Mouse (Mus musculus) lung, adult 18-20 months (tissue): ENCODE measurements around the gene Zdhhc7.

ENCODE experiments used
- DNase-seq, 2 experiments: peaks; one replicate each; pipeline ENCODE4 v3.0.0; 2022; ENCODE audit warnings: mixed read lengths in 2 of 2

The Zdhhc7 gene

DNA sequence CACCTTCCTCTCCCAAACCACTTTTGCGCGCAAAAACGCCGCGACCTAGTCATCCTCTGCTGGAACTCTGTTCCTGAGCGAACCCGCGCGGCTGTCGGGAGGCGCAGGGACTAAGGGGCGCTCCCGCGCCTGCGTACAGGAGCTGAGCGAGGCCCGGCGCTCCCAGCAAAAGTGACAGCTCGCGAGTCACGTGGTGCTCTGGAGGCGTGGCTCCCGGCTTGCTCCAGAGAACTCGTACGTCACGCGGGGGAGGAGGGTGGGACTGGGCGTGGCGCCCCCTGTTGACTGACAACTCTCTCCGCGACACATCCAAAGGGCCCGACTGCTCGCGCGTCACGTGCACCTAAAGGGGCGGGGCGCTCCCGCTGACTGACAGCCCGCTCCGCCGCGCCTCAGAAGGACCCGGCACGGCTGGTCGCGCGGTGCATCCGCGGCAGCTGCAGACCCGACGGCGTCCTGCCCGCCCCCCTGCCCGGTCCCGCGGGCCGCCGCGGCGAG lies 12.5 kb upstream of the Zdhhc7 start, which contains the start of gene 6430548M08Rik:
TSS of gene 6430548M08Rik (plus strand) at position 395 of the 498 bp plus-strand sequence.
- DNase-seq: peak; percentile 100

DNA sequence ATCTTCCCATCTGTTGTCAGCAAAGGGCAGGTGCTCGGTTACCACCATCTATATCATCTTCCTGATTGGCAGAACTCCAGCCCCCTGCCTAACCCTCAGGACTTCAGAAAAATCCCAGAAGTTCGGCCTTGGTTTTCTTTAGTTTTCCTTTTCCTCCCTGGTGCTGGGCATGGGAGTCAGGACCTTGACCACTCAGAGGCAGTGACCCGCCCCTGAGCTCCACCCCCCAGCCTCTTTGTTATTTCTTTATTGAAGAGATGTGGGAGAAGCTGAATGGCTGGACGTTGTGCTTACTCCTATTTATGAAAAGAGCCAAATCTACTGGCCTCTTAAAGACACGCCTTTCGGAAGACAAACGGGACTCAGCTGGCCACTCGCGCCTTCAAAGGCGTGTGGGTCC lies 12.0 kb upstream of the Zdhhc7 start:
- peak; percentile 79 to 88 for DNase-seq

DNA sequence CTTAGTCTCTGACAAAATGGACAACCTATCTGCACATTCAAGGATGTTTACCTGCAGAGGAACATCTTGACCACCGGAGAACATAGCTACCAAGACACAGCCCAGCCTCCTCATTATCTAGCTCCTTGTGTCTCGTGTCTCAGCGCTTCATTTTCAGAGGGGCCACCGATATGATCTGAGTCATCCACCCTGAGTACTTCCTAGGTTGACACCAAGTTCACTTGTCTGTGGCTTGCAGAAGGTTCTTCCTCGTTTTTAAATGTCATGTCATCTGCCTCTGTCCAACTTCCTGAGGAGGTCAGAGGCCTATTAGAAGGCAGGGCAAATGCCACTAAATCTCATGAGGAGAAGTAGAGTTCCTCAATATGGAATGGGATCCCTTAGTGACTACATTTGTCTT lies 11.3 kb upstream of the Zdhhc7 start:
- DNase-seq: no peak

DNA sequence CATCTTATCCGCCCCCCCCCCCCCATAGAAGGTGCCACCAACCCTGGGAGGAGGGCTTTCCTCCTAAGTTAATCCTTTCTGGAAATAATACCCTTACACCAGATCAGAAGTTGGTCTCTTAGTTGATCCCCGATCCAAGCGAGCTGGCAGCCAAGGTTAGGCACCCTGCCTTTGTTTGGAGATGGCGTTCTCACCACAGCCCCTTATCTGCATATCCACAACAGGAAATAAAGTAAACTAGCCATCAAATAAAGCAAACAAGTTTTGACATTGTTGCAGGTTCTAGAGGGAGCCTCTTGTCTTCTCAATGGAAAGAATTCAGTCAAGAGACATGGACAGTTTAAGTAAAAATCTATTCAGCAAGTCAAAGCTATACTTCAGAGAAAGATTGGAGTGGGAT lies 10.1 kb upstream of the Zdhhc7 start:
- DNase-seq: peak in 1 of 2 experiments; percentile 55

DNA sequence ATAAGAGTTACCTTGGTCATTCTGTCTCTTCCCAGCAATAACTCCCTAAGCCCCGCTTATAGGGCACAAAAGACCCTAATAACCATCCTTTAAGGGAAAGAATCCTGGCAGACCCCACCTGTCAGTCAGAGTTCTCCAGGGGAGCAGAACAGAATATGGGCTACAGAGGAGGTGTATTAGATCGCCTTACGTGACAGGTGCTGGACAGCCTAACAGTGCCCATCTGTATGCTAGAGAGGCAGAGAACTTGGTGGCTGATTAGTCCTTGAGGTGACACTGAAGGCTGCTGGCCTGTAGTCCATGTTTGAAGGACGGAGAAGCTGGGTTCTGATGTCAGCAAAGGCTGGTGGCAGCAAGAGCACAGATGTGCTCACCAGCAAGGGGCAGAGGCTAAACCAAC lies 9.7 kb upstream of the Zdhhc7 start:
- DNase-seq: no peak

DNA sequence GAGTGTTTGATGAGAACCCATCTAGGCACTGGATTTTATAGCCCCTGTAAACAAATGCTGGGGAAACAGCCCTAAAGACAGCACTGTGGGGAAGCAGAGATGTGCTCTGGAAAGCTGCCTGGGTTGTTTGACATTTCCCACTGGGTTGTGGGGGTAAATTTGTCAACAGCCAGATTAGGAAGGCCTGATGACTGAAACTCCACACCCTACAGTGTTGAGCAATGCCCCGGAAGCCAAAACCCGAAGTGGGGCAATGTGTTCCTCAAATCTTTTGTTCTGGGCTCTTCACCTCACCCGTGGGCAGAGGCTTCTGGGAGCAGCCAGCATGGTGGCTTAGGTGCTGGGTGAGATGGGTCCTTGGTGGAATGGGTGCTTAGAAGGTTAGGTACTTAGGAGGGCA lies 7.9 kb upstream of the Zdhhc7 start:
- peak; percentile 69 to 70 for DNase-seq

DNA sequence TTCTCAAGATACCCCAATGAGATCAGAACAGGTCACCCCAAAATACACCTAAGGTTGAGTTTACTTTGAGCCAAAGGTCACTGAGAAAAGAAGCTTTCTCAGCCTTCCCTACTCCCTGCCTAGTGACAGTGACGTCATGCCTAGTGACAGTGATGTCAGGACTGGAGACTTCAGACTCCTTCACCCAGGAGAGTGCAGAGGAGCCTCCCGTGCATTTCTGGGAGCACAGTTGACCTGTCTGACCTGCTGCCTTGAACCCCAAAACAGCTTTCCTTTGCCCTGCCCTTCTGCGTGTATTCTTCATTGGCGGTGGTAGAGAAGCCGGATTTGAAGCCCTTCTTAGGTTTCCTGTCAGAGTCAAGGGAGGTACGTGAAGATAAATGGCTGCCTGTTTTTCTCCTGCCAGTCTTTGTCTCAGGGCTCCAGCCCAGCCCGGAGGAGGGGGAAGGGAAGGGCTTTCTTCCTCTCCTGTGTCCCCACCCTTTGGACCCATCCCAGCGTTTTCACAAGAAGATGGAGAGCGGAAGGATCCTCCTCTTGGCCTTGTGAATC lies 3.5 kb upstream of the Zdhhc7 start:
- peak; percentile 87 to 92 for DNase-seq

DNA sequence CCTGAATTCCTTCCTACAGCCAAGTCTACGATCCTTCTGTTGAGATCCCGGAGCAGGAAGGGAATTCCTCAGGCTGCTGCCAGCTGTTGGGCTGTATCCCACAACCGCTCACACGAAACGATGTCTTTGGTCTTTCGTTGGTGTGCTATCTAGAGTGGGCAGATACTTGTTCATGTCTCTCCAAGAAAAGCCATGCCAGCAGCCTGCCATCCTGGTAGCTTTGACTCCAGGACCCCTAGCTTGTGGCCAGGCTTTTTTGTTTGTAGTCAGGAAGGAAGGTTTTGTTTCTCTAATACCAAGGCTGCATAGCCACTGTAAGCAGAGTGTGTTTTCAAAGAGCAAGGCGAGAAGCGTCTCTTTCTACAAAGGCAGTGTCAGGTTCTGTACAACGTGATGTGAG lies 2.6 kb upstream of the Zdhhc7 start:
- peak in 1 of 2 experiments; percentile 38 for DNase-seq

DNA sequence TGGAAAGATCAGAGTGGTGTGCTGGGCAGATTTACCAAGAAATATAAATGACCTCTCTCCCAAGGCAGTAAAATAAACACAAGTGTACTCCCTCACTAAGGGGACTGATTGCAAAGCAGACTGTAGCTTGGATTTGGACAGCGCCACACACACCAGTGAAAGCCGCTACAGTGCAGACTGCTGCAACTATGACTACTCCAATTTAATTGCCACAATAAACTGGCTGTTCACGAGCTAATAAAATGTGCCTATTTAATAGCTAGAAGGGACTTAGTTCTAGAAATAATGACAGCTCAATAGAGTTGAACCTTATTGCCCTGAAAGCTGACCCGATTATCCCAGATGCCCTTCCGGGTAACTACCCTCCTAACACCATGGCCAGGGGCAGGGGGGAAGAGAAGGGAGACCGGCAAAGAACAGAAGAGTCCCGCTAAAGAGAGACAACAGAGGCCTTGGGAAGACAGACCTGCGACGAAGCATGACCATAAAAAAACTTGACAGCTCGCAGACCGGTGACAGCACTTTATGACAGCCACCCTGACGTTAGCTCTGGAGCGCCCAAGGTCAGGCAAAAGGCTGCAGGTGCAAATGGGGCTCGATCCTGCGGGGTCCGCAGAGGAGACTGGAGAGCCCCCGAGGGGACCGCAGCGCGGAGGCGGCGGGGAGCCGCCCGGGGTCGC lies 754 bp downstream of the Zdhhc7 start:
- DNase-seq: no peak

DNA sequence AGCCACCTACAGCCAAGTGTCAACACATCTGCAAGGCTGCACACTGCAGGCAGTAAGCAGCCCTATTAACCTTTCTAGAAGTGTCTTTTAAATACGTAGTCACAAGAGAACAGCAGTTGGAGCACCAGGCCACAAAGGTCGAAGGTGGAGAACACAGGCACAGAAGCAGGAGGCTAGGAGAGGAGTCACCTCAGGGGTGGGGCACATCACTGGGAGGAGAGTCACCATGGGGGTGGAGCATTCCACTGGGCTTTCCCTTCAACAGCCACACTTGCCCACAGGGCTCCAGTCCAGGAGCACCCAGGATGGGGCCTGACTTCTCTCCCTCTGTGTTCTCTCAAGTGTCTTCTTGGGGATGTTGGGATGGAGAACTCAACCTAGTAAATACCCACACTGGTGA lies 4.8 kb downstream of the Zdhhc7 start:
- peak in 1 of 2 experiments; percentile 35 for DNase-seq

DNA sequence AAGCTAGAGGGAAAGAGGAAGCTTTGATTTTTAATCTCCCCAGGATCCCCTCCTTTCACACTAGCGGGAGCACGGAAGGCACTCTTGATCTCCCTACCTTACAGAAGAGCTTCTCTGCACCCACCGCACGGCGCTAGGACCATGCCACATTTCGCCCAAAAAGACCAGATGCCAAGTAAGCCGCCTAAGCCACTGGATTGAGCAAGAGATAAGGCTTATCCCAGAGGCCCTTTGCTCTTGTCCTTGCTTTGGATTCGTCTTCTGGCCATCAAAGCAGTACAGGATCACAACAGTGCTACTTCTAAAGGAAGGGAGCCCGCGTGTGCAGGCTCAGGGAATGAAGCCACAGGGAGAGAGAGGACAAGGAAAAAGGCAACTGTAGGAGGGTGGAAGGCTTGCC lies 6.5 kb downstream of the Zdhhc7 start:
- DNase-seq: no peak

DNA sequence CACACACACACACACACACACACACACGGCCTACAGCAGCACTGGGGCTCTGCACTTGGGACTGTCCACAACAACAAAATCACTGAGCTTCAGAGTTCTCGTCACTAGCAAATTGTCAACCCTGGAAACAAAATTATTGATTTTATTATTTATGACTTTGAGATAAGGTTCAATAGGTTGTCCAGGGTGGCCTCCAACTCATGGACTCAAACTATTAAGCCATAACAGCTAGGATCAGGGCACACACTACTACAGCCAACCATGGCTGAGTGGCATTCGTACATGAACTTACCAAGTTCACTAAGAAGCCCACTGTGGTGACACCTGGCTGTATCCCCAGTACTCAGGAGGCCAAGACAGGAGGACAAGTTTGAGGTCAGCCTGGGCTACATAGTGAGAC lies 8.2 kb downstream of the Zdhhc7 start:
- no peak for DNase-seq

DNA sequence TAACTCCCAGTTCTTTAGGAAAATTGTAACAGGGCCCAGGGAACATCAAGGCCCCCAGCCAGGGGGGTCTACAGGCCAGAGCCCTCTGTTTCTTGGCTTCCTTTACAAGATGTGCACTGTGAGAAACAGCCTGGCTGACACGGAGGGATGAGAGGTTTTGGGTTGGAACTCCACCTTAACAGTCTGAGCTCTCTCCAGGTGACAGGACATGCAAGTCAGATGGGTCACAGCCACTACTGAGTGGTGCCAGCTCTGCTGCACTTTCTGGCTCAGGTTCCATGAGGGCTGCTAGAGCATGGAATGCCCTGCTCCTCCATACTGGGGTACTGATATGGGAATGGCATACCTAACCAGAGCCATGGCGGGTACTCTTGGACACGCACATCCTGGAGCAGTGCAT lies 10.2 kb downstream of the Zdhhc7 start:
- DNase-seq: no peak

DNA sequence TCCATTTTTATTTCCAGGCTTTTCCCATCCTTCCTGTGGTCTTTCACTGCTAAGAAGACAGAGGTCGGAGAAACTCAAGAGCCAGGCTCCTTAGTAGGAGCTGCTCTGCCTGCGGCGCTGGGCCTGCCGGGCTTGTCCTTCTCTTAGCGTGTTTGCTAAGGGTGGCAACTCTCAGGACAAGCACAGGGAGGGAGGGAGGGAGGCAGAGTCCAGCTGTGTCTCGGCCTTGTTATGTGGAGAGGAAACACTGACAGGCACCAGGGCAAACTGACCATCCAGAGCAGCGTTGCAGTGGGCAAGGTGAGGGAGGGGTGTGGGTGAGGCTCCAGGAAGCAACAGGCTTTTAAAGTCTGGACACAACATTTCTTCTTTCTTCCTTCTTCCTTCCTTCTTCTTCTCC lies 11.8 kb downstream of the Zdhhc7 start:
- peak in 1 of 2 experiments; percentile 31 for DNase-seq

DNA sequence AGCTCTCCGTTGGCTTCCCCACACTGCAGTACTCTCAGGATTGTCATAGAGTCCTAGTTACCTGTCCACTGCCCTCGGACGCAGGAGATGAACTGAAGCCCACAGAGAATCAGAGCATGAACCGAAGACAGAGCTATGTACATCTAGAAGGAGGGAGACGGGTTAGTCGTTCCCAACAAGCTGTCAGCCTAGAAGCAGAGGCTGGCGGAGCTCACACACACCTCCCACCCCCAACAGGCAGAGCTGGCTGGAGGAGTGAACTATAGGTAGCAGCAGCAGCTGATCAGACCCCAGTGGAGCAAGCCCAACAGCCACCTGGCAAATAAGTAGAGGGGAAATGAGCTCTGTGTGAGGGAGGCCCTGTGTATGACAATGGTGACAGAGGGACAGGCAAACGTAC lies 16.5 kb downstream of the Zdhhc7 start:
- DNase-seq: no peak

DNA sequence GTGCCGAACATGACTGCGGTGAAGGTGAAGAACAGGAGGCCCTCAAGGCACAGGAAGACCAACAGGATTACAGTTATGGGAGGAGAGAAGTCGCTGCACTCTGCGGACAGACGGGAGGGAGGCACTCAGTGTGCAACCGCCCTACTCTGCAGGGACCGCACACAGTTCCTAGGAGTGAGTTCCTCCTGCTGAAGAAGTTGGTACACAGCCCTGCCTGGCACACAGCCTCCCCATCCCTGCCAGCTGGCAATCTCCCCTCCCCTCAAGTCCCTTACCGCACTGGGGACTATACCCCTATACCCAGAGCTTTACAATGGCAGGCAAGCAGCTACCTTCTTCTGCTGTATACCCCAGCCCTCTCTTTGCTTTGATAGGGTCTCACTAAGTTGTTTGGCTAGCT lies 18.0 kb downstream of the Zdhhc7 start:
- DNase-seq: no peak

DNA sequence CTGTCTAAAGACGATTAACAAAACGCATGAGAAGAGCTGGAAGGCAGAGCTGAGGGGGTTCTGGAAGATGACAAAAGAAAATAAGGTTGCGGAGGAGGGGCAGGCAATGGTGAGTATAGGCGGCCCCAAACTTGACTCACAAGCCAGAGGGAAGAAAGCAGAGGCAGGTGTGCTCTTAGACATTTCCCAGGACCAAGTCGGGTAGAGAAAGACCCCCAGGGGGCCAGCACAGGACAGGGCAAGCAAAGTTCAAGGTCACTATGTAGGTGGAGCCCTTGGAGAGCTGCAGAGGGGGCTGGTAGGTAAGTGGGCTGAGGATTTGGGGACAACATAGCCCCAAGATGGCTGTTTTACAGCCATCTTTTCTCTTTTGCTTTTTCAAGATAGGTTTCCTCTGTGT lies 21.9 kb downstream of the Zdhhc7 start:
- DNase-seq: no peak

DNA sequence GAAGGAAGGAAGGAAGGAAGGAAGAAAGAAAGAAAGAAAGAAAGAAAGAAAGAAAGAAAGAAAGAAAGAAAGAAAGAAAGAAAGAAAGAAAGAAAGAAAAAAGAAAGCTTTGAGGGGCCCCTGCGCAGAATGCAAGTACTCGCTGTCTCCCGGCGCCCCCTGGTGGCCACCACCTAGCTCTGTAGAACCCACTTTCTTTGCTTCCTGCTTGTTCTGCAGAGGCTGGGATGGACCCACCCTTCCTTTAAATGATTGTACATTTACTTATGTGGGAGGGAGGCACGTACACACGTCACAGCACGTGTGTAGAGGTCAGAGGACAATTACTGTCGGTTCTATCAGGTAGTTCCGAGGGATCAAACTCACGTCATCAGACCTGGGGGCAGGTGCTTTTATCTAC lies 23.2 kb downstream of the Zdhhc7 start:
- peak; percentile 64 to 70 for DNase-seq

DNA sequence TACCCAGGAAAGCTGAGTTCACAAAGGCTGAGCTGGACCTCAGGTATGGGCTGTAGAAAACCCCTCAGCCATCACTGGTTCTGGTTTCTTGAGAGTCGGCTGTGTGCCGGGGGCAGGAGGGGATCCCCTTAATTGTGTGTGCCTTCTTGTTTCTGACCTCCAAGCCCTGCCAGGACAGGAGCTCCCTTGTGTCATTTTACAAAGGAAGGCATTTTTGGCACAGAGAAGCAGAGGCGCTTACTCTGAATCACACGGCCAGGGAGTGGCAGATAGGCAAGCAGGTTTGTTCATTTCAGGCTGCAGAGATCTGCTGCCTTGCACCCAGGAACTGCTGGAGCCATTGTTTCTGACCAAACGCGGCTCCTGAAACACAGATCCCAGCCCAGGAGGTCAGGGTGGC lies 25.9 kb downstream of the Zdhhc7 start:
- no peak for DNase-seq

DNA sequence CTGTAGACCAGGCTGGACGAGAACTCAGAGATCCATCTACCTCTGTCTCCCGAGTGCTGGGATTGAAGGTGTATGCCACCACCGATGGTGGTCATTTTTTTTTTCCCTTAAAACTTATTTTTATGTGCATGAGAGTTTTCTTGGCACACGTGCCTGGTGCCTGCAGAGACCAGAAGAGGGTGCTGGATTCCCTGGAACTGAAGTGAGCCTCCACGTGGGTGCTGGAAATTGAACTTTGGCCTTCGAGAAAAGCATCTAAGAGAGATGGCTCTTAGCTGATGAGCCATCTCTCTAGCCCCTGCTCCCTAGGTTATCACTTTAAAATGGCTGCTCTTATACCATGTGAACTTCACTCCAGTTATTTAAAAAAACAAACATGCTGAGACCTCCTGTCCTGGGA lies 26.8 kb downstream of the Zdhhc7 start:
- no peak for DNase-seq

DNA sequence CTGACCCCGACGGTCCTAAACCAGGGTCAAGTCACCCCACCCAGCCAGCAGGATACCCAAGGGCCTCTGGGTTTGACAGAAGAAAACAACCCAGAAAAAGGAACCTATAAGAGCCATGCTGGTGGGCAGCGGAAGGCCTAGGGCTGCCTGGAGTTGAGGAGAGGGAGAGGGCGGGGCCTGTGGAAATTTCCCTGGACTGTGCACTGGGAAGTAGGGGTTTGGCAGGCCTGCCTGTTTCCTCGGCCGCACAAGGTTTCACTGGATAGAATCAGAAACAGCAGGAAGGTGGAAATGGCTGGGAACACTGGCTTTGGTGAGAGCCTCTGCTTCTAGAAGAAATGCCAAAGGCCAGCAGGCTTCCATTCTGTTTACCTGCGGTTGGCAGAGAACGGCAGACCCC lies 28.5 kb downstream of the Zdhhc7 start:
- DNase-seq: no peak

DNA sequence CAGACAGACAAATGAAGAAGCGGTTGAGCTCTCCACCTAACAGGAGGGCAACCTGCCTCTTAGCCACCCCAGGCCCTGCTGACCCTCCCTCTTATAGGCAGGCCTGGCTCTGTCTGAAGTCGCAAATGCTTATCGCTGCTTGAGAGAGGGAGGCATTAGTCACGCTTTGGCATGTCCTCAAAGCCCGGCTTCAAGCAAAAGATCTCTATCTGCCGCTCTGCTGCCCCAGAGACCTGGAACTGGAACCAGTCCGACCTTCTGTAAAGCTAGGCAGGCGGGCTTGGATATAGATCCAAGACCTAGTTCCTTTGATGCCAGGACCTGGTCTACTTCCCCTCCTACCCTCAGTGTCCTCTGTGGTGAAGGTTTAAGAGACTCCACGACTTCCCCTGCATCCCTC lies 29.0 kb downstream of the Zdhhc7 start:
- no peak for DNase-seq

DNA sequence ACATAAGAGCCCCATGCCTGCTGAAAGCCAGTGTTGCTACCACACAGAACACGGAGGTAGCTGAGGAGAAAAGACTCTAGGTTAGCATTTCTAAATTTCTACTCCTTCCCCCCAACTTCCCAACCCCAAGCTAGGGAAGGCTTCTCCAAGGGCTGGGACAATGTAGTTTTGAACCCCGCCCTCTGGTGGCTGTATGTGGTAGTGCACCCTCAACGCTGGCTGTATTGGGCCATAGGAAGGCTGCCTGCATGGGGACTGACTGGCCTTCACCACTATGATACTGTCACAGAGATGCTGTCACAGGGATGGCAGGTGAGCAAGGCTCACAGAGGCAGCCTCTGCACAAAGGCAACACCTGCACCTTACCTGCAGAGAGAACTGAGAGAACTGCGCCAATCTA lies 29.6 kb downstream of the Zdhhc7 start:
- DNase-seq: peak; percentile 72

DNA sequence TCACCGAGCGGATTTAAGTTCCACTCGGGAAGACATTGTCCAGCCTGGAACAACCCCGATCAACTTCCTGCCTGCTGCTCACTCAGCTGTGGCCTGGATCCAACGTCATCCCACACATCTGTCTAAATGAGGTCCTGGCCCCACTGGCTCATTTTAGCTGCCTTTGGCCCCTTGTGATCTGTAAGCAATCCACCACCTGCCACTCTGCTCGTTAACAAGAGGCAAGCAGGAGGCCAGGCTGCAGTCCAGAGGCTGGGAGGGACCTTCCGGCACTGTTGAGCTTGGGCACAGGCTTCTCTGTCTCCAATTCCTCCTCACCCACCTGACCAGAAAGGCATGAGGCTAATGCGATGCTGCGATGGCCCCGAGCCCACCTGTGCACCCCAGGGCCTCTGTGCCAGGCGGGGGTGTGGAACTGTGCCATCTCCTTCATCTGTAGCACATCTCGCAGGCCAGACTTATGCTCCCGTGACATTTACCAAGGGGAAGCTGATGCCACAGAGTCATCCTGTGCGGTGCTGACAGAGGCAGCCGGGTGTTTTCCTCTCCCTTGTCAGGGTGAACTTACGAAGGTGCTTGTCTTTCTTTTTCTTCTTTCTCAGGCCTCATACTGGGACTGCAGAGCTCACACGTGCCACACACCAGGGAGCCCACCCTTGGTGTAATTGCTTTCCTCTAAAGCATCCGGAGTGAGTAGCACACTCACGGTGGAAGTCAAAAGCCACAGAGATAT lies 33.2 kb downstream of the Zdhhc7 start:
- peak; percentile 60 to 72 for DNase-seq
